ENCODE assay signal across 19 mouse cellular contexts in the genomic region with DNA sequence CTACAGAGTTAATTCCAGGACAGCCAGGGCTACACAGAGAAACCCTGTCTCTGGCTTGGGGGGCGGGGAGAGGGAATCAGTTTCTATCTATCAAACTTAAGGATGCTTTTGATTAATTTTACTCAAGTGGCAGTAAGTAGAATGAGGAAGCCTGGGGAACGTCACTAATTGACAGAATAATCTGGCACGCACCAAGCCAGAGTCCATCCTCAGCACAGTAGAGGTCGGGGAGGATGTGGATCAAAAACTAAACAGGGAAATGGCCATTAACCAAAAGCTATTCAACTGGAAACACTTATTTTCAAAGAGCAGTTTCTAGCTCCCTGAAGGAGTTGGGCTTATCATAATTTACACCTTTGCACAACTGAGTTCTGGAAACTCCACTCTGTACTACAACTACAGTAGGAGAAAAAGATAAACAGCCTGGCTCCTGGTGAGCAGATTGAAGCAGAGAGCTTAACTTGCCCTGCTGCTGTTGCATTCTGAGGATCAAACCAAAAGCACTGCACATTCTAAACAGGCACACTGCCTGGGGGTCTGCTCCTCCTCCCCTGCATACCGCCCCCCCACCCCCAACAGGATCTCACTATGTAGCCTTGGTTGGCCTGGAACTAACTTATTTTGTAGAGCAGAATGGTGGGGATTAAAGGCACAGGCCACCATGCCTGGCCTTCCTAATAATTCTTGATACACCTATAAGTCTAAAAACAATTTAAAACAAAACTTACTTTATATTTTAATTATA.
DNase-seq lines count a peak whose midpoint lies in the region; ATAC-seq and TF ChIP-seq lines count a peak whose summit lies in the region.
"Had no signal": no experiment of that assay in that cellular context is flagged by ENCODE, and none has a peak within 500 bp of the region (broad histone marks: within the 10 kb centered on the region; RNA-seq: fewer than 3 reads in every experiment).

No protein-coding gene starts in this region.

- no peaks in the 10 kb centered on the region for H3K27me3 ChIP-seq in forebrain, embryonic 10.5 days (ENCODE audit: poor library complexity, severe bottlenecking)
- no peaks in the 10 kb centered on the region for H3K27me3 ChIP-seq in forebrain, embryonic 12.5 days
- H3K27me3 ChIP-seq in ES-Bruce4 (ENCODE audit: control insufficient read depth, insufficient read depth, low read length, poor library complexity, severe bottlenecking): no peaks in the 10 kb centered on the region
- H3K27me3 ChIP-seq: CH12.LX; embryonic facial prominence, embryonic 15.5 days; heart, embryonic 13.5 days; hindbrain, embryonic 13.5 days; megakaryocyte, embryonic 14.5 days had no signal

- TF ChIP-seq EP300 in ES-Bruce4 (IDR thresholded peaks at IDR 0.05; ENCODE audit: insufficient read depth, low read depth, low read length): no peak

- no peaks in the 10 kb centered on the region for H3K36me3 ChIP-seq in forebrain, embryonic 10.5 days (replicated peaks)
- H3K36me3 ChIP-seq in forebrain, embryonic 12.5 days (replicated peaks): no peaks in the 10 kb centered on the region
- H3K36me3 ChIP-seq in ES-Bruce4 (ENCODE audit: control insufficient read depth, insufficient read depth, low read length, poor library complexity, severe bottlenecking): no peaks in the 10 kb centered on the region
- H3K36me3 ChIP-seq: embryonic facial prominence, embryonic 15.5 days; heart, embryonic 13.5 days; hindbrain, embryonic 13.5 days had no signal

- peak overlapping the region; percentile 72 for H3K27ac ChIP-seq in forebrain, embryonic 10.5 days
- H3K27ac ChIP-seq in forebrain, embryonic 12.5 days: no peak overlapping the region
- H3K27ac ChIP-seq in ES-Bruce4 (ENCODE audit: insufficient read depth, low read length): peak overlapping the region; percentile 19; the same call in 1 of the 2 replicates
- H3K27ac ChIP-seq: embryonic facial prominence, embryonic 15.5 days; heart, embryonic 13.5 days; hindbrain, embryonic 13.5 days had no signal

- H3K4me2 ChIP-seq in forebrain, embryonic 12.5 days: no peak overlapping the region
- H3K4me2 ChIP-seq: embryonic facial prominence, embryonic 15.5 days; heart, embryonic 13.5 days; hindbrain, embryonic 13.5 days; lung, embryonic 14.5 days had no signal

- no peaks in the 10 kb centered on the region for H3K9me3 ChIP-seq in forebrain, embryonic 10.5 days
- H3K9me3 ChIP-seq in forebrain, embryonic 12.5 days: no peaks in the 10 kb centered on the region
- no peaks in the 10 kb centered on the region for H3K9me3 ChIP-seq in ES-Bruce4 (replicated peaks; ENCODE audit: control insufficient read depth, insufficient read depth, low read length, poor library complexity, severe bottlenecking)
- H3K9me3 ChIP-seq: embryonic facial prominence, embryonic 15.5 days; heart, embryonic 13.5 days; hindbrain, embryonic 13.5 days; megakaryocyte, embryonic 14.5 days had no signal

- TF ChIP-seq CTCF in ES-Bruce4 (IDR thresholded peaks at IDR 0.05; ENCODE audit: low read depth, low read length): no peak

- H3K9ac ChIP-seq in forebrain, embryonic 12.5 days: no peak overlapping the region
- no peak overlapping the region for H3K9ac ChIP-seq in ES-Bruce4 (ENCODE audit: low read depth, poor library complexity, severe bottlenecking)
- H3K9ac ChIP-seq: embryonic facial prominence, embryonic 15.5 days; heart, embryonic 13.5 days; hindbrain, embryonic 13.5 days; lung, embryonic 14.5 days had no signal

- DNase-seq in forebrain, embryonic 10.5 days (ENCODE audit: extremely low spot score, low spot score): peak; percentile 20
- peak; percentile 4 to 32 for DNase-seq in kidney, postnatal 25 days
- DNase-seq in kidney, adult 18-20 months: no peak
- DNase-seq in embryo, embryonic 10.5 days (ENCODE audit: low spot score): peak; percentile 43
- no peak for DNase-seq in thymus, postnatal 36 days
- DNase-seq: adrenal gland, adult 8-10 months; cerebellum, postnatal 10 days; gastrocnemius, postnatal 14 days; lung, embryonic 14.5 days had no signal

- 16% methylated on average over 5 of the region's 5 CpGs for WGBS in forebrain, embryonic 10.5 days
- 15% methylated on average over 5 of the region's 5 CpGs for WGBS in forebrain, embryonic 12.5 days

- TF ChIP-seq POLR2A in ES-Bruce4 (IDR thresholded peaks at IDR 0.05; ENCODE audit: insufficient read depth, low read length): no peak

- no peak overlapping the region; the same call in 1 of the 2 replicates for H3K4me3 ChIP-seq in forebrain, embryonic 10.5 days
- no peak overlapping the region for H3K4me3 ChIP-seq in forebrain, embryonic 12.5 days (replicated peaks)
- H3K4me3 ChIP-seq in ES-Bruce4 (ENCODE audit: low read depth, low read length): no peak overlapping the region
- H3K4me3 ChIP-seq: embryonic facial prominence, embryonic 15.5 days; heart, embryonic 13.5 days; hindbrain, embryonic 13.5 days; megakaryocyte, embryonic 14.5 days had no signal

- no peak for ATAC-seq in forebrain, embryonic 12.5 days (ENCODE audit: low FRiP score)
- ATAC-seq in frontal cortex, adult (ENCODE audit: low TSS enrichment): no peak
- ATAC-seq: forebrain, embryonic 16.5 days; intestine, postnatal 0 days had no signal

- H3K4me1 ChIP-seq in forebrain, embryonic 10.5 days: peaks cover 64% of the 10 kb centered on the region
- H3K4me1 ChIP-seq in forebrain, embryonic 12.5 days: peaks cover 28% of the 10 kb centered on the region
- peaks cover 4% of the 10 kb centered on the region for H3K4me1 ChIP-seq in ES-Bruce4 (ENCODE audit: control insufficient read depth, insufficient read depth, low read length)
- H3K4me1 ChIP-seq: megakaryocyte, embryonic 14.5 days had no signal

Comparison
In these comparisons a context has a peak if more than half of its experiments do, and no peak if none do; other contexts are left out.
1. DNase-seq: peak in forebrain, embryonic 10.5 days (single experiment), kidney, postnatal 25 days (2 of 2) and embryo, embryonic 10.5 days (single experiment); none in kidney, adult 18-20 months (single experiment) and thymus, postnatal 36 days (0 of 2).